Mouse (Mus musculus) inflammation-experienced regulatory T-cells, adult 16 weeks (primary cell): Measurements from ENCODE around the gene Arpin. TPM values are rescaled to one million over a fixed set of nuclear protein-coding genes. Genes with fewer than 3 reads are reported as not detected.

Experiments
- polyA plus RNA-seq: library from polyadenylated mRNA; unstranded; fragments of 100-300 nt; shearing (Covaris generic); gene quantifications from one replicate; pipeline ENCODE4 v1.2.1, GENCODE M21; 2017

The Arpin gene
- polyA plus RNA-seq: 0.12 TPM

GRCm38 (mm10) chr7:79934862-79935510 lies at the start of gene Arpin:
Arpin (minus strand) TSS chr7:79935359.

GRCm38 (mm10) chr7:79920344-79920983 lies 14.7 kb downstream of the Arpin start, which contains the start of gene Ap3s2:
Ap3s2 (minus strand) TSS chr7:79920649.

Other genes starting within 250 kb of the Arpin start
- gene Kif7, start 219.6 kb downstream of the Arpin start, polyA plus RNA-seq: 0.23 TPM
- gene Plin1, start 202.5 kb downstream of the Arpin start, polyA plus RNA-seq: not detected
- gene Pex11a, start 192.2 kb downstream of the Arpin start, polyA plus RNA-seq: 7.5 TPM
- gene Wdr93, start 192.2 kb downstream of the Arpin start, polyA plus RNA-seq: 0.17 TPM
- not detected for gene Mesp1, start 141.6 kb downstream of the Arpin start, polyA plus RNA-seq
- gene Mesp2, start 124.6 kb downstream of the Arpin start, polyA plus RNA-seq: 0.15 TPM
- gene Anpep, start 74.3 kb downstream of the Arpin start, polyA plus RNA-seq: not detected
- gene Ap3s2, start 14.7 kb downstream of the Arpin start, polyA plus RNA-seq: 32.0 TPM
- 3.4 TPM for gene Zfp710, start 89.5 kb upstream of the Arpin start, polyA plus RNA-seq
- 52.6 TPM for gene Idh2, start 180.0 kb upstream of the Arpin start, polyA plus RNA-seq